Mouse (Mus musculus) ES-CJ7 (cell line): ENCODE measurements around the gene Gm6169.

Experiments
- DNase-seq: peaks from one replicate; pipeline ENCODE4 v3.0.0; 2011; ENCODE audit warnings: low read depth, low spot score

Gene Gm6169

DNA sequence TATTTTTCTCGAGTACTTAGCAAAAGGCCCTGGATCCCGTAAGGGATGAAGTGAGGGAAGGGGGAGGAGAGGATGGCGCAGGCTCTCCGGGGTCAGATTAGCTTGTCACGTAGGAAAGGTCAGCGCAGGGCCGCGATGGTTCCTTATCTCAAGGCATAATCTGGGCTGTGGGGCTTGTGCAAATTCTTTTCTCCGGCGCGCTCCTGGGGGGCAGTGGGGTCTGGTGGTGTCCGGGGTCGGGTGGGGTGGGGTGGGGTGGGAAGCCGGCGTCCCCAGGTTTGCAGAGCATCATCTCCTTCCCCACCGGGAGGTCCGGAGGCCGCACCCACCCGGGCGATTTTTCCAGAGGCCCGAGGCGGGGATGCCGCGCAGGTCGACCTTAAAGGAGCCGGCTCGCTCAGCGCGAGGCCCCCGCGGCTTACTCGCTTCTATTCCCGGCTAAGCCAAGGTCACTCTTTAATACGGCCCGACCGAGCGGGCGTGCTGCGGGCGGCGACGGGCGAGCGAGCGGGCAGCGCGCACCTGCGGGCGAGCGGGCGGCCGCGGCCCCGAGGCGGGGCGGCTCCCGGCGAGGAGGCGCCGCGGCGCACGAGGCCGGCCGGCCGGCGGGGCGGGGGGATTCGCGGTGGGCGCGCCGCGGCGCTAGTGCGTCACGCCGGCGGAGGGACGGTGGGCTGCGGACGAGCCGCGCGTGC is 28.0 kb downstream of the Gm6169 start:
- DNase-seq, result peak; percentile 89

DNA sequence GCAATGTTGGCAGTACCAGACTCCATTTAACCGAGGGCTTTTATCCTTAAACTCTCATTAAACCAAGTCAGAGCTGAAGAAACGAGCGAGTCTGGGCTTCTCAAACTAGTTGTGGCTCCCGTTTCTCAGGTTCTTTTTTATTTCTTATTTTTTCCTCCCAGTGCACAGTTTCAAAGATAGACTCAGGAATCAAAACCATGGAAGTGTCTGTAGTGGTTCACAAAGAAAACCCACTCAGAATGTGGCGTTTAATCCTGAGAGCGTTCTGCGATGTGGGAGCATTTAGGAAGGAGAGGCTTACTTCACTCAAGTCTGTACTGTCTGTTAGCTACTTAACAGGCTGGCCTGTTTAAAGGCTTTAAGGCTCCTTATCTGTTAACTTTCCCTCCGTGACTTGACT is 30.9 kb downstream of the Gm6169 start:
- DNase-seq, result no peak

DNA sequence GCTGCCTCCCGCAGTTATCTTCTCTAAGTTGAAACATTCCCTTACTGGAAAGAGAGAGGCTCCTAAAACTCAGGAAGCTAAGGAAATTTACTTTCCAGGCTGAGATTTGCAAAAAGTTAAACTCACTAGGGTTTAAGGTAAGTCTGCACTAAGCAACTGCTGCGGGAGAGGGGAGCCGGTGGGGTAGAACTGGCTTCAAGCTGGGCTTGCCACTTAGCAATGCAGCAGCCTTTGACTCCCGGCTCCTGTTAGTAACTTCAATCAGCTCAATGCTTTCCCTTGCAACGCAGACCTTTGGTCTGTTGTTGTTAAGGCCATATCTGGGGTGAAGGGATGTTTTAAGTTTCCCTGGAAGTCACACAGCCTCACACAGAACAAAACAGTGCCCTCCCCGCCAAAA is 31.3 kb downstream of the Gm6169 start:
- peak; percentile 73 for DNase-seq

DNA sequence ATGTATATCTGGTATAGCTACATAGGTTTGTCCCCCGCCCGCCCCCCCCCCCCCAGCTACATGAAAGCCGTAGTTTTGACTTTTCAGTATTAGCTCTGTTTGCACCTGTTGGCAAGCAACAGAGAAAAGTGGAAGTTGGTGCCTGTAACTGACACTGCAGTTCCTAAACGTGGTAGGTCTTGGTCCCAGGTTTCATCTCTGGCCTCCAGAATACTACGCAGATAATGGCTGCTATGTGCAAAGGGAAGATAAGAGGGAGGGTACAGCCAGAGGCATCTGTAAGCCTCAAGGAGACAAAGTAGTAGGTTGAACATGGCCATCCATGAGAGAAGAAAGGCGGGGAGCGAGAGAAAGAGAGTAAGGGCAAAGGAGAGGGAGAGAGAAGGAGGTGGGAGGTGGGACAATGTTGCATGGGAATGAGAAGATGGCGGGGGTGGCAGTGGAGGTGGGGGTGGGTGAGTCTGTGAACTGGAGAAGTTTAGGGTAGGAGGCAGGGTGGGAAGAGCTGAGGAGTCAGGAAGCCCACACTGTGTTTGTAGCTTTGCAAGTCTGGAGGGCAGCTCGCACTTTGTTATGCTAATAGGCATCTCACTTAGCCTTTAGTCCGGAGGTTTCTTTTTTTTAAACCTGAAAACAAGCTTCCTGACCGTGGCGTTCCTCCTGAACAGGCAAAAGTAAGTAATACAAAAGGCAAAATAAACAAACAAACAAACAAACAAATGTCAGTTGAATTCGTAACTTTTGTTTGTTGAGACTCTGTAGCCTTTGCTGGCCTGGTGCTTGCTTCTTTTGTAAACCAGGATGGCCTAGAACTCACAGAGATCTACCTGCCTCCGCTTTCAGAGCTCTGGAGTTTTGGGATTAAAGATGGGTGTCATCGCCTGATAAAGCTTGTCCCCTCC is 32.1 kb downstream of the Gm6169 start, which contains the start of gene Fam169a:
Gene Fam169a, plus strand, starts transcription at position 638 of the 902 bp plus-strand sequence.
- peak; percentile 98 for DNase-seq

DNA sequence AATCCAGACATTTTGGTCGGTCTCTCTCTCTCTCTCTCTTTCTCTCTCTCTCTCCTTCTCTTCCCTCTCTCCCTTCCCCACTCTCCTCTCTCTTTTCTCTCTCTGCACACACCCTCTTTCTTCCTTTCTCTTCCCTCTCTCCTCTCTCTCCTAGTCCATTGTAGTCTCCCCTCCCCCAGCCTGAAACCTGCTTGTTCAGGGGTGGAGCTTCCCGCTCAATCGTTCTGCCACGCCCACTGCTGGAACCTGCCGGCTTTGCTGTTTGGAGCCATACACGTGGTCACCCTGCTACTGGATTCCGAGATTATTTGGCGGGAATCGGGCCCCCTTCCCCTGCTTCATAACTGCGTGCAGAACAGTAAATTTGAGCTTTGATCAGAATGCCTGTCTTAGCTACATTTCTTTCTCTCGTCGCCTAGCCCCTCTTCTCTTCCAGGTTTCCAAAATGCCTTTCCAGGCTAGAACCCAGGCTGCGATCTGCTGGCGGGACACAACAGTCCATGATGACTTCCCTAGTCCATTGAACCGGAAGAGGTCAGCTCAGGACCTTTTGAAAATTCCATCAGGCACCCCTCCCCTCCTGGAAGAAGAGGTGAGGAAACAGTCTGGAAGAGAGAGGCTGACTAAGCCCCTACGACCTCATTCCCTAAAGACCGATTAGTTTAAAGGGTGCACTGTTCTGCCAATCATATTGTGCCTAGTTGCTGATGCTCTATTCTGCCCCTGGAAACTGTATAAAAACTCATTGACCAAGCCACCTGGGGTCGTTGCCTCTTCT is 34.0 kb downstream of the Gm6169 start:
- DNase-seq, result peak; percentile 85

DNA sequence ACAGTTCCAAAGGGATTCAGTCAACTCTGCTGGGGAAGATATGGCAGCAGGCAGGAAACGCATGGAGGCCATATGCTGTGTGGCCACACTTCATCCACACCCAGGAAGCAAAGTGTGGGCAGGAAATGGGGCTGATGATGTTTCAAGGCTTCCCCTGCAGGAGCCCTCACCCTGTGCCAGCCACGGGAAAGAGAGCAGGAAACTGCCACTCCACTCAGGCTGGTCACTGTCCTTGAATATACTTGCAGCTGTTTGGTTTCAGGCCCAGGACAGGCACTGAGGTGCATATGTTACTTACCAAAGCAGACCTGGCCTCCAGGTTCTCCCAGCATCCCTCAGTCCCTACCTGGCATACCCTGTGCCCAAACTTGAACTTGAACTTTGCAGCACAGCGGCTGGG is 34.6 kb downstream of the Gm6169 start:
- peak; percentile 53 for DNase-seq

DNA sequence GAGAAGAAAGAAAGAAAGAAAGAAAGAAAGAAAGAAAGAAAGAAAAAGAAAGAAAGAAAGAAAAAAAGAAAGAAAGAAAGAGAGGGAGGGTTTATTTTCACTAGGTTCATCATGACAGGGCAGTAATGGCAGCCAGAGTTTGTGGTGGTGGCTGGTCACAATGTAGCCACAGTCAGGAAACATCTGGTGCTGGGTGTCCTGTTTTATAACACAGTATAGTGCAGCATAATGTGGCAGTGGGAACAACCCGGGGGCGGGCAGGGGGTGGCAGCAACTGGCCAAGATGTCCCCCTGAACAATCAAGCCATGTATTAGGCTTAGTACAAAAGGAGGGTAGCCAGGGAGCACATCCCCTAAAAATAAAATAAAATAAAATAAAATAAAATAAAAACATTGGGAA is 35.6 kb downstream of the Gm6169 start:
- DNase-seq, result no peak

DNA sequence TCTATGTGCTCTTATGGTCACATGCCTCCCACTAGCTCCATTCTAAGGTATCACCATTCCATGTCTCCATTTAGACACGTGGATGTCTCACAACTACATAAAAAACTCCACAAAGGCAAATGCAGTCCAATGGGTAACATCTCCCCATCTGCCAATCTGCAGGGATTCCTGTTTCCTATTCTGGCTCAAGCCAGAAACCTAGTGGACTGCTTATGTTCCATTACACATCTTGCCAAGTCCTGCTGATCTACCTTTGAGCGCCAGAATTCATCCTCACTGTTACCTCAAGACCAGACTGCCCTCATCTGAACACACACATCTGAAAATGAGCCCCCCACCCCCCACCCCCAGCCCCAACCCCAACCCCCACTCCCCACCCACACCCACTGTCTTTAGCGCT is 36.9 kb downstream of the Gm6169 start:
- DNase-seq, result no peak

DNA sequence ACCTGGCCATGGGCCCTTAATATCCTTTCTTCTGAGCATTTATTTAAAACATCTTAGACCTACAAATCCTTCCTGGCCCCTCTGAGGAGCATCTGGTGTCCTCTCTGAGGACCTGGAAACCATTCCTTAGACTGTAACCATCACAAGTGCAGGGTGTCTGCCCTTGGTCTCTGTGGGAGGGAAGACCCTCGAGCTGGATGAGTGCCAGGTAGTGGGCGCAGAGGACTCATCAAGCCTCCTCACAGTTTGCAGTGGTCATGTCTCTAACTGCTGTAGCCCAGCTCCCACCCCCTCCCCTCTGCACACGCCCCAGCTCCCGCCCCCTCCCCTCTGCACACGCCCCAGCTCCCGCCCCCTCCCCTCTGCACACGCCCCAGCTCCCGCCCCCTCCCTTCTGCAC is 38.7 kb downstream of the Gm6169 start:
- no peak for DNase-seq

DNA sequence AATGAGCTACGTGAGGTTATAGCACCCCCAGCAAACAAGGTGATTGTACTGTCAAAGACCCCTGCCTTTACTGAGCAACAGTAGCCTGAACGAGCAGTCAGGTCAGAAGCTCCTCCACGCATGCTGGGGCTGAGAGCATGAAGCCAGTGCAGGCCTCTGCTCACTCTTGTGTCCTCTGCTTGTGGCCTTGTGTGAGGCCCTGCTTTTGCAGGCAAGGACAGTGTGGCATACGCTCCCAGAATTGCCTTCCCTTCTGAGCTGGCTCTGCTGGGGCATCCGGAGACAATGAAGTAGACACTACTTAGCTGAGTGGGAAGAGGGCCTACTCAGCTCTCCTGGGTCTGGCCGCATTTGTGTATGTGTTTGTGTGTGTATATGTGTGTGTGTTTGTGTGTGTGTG is 39.3 kb downstream of the Gm6169 start:
- DNase-seq, result no peak

DNA sequence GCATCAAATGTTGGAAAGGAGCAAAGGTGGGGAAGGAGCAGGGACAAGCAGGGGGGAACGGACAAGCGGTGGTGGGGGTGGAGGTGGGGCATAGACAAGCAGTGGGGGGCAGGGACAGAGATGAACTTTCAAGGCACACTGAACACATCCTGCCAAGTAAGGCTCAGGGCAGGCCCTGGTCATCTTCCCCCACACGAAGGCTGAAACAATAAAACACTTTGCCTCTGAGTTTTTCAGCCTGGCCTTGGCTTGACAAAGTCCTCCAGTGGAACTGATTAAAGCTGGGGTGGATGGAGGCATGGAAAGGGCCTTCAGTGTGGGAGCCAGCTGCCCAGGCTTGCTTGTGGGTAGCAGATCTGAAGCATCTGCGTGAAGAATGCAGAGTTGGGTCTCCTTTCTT is 41.2 kb downstream of the Gm6169 start:
- DNase-seq, result no peak

DNA sequence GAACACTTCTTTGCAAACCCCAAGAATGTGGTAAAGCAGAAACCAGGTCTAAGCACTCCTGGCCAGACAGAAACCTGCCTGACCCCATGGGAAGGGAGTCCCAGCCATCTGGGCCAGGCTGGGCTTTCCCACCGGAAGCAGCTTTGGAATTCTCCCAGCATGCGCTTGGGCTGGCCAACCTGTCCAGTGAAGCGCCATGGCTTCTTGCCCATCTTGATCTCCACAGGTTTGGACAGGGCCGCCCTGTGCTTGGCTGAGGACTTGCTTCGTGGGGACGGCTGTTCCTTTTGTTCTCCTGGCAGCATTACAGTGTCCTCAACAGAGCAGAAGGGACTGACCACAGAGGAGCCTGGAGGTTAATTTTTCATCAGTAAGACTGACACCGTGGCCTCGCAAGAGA is 45.2 kb downstream of the Gm6169 start:
- no peak for DNase-seq

DNA sequence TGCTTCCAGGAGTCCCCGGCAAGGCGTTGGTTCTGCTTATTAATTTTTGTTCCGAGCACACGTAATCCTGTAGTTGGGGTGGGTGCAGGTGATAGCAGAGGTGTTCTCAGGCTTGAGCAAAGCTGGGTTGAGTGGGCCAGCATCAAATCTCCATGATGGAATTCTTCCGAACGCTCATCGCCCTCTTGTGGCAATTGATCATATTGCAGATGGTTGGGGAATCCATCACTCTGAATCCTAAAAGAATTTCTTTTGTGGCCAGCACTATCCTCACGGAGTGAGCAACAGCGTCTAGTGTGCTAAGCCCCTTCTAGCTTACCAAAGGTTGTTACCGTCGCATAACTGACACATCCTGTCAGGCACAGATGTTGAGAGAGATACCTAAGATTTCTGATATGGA is 46.4 kb downstream of the Gm6169 start:
- peak; percentile 82 for DNase-seq

DNA sequence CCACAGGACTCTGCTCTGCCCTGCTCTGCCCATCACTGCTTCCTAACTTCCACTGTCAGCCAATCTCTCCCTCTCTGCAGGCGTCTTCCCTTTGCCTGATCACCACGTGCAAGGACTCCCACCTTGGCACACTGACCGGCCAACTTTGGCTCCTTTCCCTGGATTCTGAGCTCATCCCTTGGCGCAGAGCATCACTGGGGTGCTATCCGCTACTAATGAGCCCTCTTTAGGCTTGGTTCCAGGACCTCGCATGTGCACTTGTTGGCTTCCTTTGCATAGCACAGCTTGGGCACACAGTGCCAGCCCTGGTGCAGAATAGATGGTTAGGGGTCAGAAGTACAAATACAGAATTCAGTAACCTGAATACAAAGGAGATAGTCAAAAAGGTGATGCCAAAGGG is 47.9 kb downstream of the Gm6169 start:
- no peak for DNase-seq
